Mouse (Mus musculus): ENCODE measurements around the gene Arid2. TPM values are rescaled to one million over a fixed set of nuclear protein-coding genes. Genes with fewer than 3 reads are reported as not detected.

Arid2 gene
- total RNA-seq, 2 experiments from 2014 or later, result 17.9 to 19.3 TPM

DNA sequence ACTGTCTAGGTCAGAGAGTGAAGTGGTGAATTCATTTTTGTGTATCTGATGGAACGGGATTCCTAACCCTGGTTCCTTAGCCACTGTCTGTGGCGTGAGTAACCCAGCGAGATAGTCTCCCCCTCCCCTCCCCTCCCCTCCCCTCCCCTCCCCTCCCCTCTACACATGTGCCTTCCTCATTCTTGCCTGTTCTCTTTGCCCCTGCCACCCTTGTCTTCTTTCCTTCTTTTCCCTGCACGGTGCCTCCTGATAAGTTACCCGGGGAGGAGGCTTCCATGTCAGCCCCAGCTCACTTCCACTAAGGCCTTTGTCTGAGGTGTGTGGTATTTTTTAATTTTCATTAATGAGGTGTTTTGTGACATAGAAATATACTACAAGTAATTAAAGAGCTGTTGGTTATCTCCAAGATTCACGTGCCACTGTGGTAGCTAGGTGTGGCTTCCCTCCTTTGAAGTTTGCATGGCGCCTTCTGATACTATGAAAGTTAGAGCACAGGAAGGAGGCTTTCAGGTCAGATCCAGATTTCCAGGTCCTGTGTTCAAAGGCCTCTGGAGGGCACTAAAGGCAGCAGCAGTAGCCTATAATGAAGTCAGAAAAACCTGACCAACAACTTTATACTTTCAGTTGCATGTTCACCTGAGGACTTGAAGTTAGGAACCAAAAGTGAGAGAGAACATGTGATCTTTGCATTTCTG lies 57.4 kb downstream of the Arid2 start:
- no peak for DNase-seq

DNA sequence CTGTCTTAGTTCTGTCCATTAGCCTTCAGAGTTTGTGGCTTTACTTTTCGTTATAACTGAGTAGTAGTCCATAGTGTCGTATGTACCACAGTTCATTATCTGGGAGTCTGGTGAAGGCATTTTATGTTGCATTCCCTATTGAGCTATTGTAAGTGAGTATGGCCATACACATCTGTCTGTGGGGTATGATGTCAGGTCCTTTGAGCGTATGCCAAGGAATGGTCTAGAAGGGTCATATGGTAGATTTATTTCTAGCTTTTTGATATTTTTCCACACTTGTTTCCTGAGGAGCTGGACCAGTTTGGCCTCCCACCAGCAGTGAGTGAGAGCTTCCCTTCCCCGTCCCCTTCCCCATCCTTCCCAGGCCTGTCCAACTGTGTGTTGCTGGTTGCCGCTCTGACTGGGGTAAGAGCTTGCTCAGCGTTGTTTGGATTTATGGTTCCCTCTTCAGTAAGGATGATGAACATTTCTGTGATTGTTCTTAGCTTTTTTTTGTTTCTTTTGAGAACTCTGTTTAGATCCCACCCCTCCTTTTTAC lies 58.1 kb downstream of the Arid2 start:
- no peak for DNase-seq

GRCm38 (mm10) chr15:96351432-96351831 lies 64.1 kb downstream of the Arid2 start:
- DNase-seq, result no peak

GRCm38 (mm10) chr15:96358871-96359270 lies 71.6 kb downstream of the Arid2 start:
- DNase-seq, result no peak

- no peak for DNase-seq
Observed at GRCm38 (mm10) chr15:96360614-96361013, 73.3 kb downstream of the Arid2 start.

- DNase-seq, result no peak
Observed at GRCm38 (mm10) chr15:96365351-96365750, 78.0 kb downstream of the Arid2 start.

DNA sequence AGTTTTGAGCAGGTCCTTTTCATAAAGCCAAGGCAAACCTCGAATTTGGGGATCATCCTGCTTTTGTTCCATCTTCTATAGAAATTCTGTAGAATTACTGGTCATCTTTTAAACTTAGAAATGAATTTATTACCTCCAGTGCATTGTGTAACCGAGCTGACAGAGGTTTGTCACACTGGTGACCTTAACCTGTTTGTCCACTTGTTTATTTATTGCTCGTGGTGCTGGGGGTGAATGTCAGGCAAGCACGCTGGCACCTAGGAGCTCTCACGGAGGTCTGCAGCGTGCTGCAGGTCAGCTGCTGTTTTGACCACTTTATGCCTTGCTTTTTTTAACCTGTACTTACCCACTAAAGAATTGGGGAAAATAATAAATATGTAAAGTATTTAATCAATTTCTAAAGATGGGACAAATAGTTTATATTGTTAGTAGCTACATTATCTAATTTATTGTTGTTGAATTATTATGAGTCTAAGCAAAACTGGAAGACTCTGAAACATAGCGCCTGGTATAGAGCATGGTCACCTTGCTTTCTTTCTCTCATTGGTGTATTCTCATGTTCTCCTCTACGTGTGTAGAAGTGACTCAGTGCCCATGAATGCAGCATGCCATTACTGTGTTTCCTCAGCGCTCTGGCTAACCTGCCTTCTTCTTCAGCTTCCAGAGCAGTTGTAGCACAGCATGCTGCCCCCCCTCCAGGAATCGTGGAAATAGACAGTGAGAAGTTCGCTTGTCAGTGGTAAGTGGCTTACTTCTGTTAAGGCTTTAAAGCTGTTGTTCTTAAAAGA lies 79.1 kb downstream of the Arid2 start:
- no peak for DNase-seq

- DNase-seq, result no peak
Observed at GRCm38 (mm10) chr15:96371311-96371710, 84.0 kb downstream of the Arid2 start.

GRCm38 (mm10) chr15:96372628-96373027 lies 85.3 kb downstream of the Arid2 start:
- no peak for DNase-seq

- DNase-seq, result no peak
Observed at GRCm38 (mm10) chr15:96373161-96373560, 85.8 kb downstream of the Arid2 start.

DNA sequence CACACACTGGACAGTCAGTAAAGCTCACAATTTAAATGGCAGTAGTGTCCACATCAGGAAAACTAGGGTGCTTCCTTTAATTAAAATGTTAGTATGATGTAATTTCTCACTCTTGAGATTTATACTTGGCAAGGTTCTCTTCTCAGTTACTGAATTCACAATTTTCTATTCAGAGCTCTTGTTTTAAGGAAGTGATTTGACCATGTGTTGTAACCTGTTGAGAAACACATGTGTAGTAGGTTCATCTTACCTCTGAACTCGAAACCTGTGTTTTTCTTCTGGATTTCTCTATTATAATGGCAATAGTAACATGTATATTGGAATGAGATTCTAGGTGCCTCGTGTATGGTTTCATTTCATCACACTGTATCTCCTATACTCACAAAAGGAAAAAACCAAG lies 88.9 kb downstream of the Arid2 start:
- DNase-seq, result no peak

GRCm38 (mm10) chr15:96377263-96377662 lies 89.9 kb downstream of the Arid2 start:
- DNase-seq, result peak; percentile 41 to 48

DNA sequence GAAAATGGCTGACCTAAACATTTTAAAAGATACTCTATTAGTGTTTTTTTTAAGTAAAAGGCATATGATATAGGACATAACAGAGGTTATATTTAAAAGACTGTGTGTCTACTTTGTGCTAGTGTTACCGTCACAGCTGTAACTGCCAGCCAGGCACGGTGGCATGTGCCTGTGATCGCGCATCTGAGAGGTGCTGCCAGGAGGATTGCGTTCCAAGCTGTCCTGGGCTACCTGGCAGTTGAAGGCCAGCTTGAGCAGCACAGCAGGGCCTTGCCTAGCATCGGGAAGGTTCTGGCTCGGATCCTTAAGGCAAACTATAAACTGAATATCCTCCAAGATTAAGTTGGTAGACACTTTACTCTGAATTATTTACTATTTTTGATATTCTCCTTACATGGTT lies 90.4 kb downstream of the Arid2 start:
- peak; percentile 31 to 38 for DNase-seq

DNA sequence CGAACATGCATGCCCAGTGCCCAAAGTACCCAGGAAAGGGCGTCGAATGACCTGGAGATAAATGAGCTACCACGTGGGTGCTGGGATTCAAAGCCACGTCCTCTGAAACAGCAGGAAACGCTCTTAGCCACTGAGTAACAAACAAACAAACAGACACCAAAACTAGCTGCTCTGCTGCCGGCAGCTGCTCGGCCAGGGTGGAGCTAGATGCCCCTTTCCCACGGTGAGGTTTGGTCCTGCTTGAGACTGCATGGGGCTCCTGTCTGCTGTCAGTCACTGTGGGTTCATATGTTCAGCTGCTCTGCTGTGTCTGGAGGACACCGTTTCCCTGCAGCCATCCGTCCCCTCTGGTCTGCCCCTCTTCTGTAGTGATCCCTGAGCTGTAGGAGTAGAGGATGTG lies 94.9 kb downstream of the Arid2 start:
- DNase-seq, result no peak

- no peak for DNase-seq
Observed at GRCm38 (mm10) chr15:96388565-96388964, 101.2 kb downstream of the Arid2 start.

DNA sequence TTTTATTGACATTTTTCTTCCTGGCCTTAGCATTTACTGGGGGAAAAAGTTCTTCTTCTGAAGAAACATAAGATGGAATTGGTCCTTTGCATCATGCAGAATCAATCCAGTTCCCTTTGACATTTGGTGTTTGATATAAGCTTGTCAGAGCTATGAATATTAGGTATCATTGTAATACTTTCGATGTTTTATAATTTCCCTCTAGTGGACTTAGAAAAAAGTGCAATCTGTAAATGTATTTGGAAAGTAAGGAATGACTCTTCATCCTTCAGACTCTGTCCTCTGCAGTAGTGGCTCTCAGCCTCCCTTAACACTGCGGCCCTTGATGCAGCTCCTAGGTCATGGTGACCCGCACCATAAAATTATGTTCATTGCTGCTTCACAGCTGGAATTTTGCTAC lies 105.6 kb downstream of the Arid2 start:
- DNase-seq, result no peak

DNA sequence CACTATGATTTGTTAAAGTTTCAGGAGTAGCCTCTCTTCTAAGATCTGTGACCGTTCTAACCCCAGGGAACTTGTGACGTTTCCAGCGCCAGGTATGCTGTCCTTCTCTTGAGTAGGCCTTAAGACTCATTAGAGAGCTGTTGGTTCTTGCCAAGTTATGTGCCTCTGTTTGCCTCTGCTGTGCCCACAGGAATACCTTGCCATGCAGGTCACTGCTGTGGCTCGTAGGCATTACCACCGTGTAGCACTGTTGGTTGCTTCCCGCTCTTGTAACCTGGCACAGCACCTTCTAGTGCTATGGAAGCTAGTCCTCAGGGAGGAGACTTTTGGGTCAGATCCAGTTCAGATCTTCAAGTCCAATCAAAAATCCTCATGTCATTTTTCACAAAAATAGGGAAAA lies 107.8 kb downstream of the Arid2 start:
- no peak for DNase-seq

DNA sequence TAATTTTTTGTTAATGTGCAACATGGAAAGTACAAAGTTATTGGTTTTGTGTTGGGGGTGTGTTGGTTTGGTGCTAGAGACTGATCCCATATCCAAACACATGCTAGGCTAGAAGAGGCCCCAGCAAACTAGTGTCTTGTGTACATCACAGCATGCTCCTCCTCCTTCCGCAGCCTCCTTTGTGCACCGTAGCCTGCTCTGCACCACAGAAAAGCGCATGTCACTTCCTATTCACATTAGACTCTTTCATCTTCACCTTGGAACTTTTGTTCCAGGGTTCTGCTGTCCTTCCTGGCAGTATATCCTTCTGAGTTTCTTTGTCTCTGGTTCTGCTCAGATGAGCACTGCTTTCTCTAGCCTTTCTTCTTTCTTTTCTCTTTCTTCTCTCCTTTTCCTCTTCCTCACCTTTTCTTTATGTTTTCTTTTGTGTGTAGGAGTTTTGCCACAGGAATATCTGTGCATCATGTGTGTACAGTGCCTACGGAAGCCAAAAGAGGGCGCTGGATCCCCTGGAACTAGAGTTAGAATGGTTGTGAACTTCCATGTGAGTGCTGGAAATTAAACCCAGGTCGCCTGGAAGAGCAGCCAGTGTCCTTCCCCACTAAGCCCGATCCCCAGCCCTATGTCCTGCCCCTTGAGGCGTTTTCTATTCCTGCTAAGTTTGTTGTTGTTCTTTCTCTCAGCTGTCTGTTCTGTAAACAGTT lies 109.5 kb downstream of the Arid2 start:
- no peak for DNase-seq

GRCm38 (mm10) chr15:96398333-96398732 lies 111.0 kb downstream of the Arid2 start:
- no peak for DNase-seq

DNA sequence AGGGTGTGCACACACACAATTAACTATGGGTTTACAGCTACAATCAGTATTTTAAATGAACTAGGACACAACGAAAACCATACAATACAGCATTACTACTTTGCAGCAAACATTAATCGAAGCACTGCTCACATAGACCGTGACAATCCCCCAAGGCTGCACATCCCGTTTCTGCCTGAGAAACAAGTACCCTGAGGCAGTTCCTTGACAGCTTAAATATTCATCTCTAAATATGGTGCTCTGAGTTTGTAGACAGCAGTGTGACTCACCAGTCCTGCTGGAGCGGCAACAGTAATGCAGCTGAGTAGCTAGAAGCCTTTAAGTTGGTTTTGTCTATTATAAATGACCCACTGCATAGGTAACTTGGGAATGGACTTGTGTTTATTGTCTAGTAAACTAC lies 118.2 kb downstream of the Arid2 start:
- no peak for DNase-seq

- DNase-seq, result no peak
Observed at GRCm38 (mm10) chr15:96406253-96406652, 118.9 kb downstream of the Arid2 start.

DNA sequence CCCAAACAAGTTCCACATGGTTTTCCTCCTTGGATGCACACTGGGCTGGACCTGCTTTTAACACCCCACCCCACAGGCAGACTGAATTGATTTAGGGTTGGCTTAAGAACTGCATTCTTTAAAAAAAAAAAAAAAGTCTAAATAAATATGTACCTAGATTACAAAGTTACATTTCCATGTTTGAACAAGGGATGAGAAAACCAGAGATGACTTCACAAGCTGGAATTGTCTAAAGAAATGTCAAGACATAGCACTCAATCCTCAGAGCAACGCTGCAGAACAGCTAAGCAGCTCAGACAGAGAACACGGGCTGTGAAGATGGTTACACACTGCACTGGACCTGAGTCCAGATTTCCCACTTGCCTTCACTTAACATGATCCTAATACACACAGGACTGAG lies 119.8 kb downstream of the Arid2 start:
- DNase-seq, result no peak

GRCm38 (mm10) chr15:96408717-96409121 lies 121.4 kb downstream of the Arid2 start:
- DNase-seq, result no peak
